Mouse (Mus musculus) kidney, adult 8-10 months (tissue): ENCODE measurements around the gene Gm20835.
"Not testable (repeated sequence)": the region's sequence is repeated elsewhere in the genome, so short reads cannot be mapped to it uniquely, and the experiment has no call there.

ENCODE experiments used
- DNase-seq, 2 experiments: peaks; one replicate each; pipeline ENCODE4 v3.0.0; 2022

Gm20835 gene

GRCm38 (mm10) chrY:36735190-36735589 lies at the start of gene Gm20835:
Gene Gm20835, minus strand, starts transcription at chrY:36735290.
- DNase-seq, result not testable (repeated sequence)
